Mouse (Mus musculus) kidney, adult 2 months (tissue): ENCODE data around the gene Hnrnpr. TPM values are rescaled to one million over a fixed set of nuclear protein-coding genes. Genes with fewer than 3 reads are reported as not detected.

Experiments used
- DNase-seq: peaks from one replicate; pipeline ENCODE4 v3.0.0; 2021
- H3K27ac ChIP-seq: fragments of 200-500 bp; 2 replicates; pipeline ENCODE4 v1.5.1; 2012; ENCODE audit warnings: low read depth, low read length, control low read depth, inconsistent platforms; ENCODE audit not compliant: insufficient read depth
- H3K27me3 ChIP-seq: fragments of 200-500 bp; replicated peaks from 2 replicates; pipeline ENCODE4 v1.6.1; 2012; ENCODE audit warnings: mild to moderate bottlenecking, moderate library complexity, low read length, inconsistent platforms; ENCODE audit not compliant: control insufficient read depth, insufficient read depth
- H3K36me3 ChIP-seq: fragments of 200-500 bp; 2 replicates; pipeline ENCODE4 v1.6.1; 2012; ENCODE audit warnings: mild to moderate bottlenecking, moderate library complexity, low read length, inconsistent platforms; ENCODE audit not compliant: control insufficient read depth, insufficient read depth
- H3K4me1 ChIP-seq: fragments of 200-500 bp; 2 replicates; pipeline ENCODE4 v1.6.1; 2011; ENCODE audit warnings: low read length; ENCODE audit not compliant: control insufficient read depth, insufficient read depth
- H3K4me3 ChIP-seq: fragments of 200-500 bp; 2 replicates; pipeline ENCODE4 v1.5.1; 2011; ENCODE audit warnings: mild to moderate bottlenecking, low read depth, low read length, control low read depth; ENCODE audit not compliant: insufficient read depth
- CTCF ChIP-seq: fragments of 200-500 bp; conservative IDR thresholded peaks from 2 replicates; pipeline ENCODE4 v1.5.1; 2011; ENCODE audit warnings: low read depth, mild to moderate bottlenecking, control low read depth, low read length, moderate library complexity, mixed read lengths; ENCODE audit not compliant: insufficient read depth, insufficient read length
- POLR2A ChIP-seq: fragments of 200-500 bp; IDR thresholded peaks from one replicate; pipeline ENCODE4 v1.6.1; 2011; ENCODE audit warnings: low read depth, low read length, control low read depth
- WGBS: fragments of 180-500 bp; shearing (Covaris S2); methylation state at CpG from one replicate; pipeline ENCODE4 v1.1.7; 2018; 5-methylcytosine and 5-hydroxymethylcytosine counted together
- polyA plus RNA-seq: library from polyadenylated mRNA; depleted of rRNA; stranded (reverse); fragments of >200 nt; gene quantifications from 2 replicates; pipeline ENCODE4 v1.2.3, GENCODE M21; 2012

Gene Hnrnpr
- polyA plus RNA-seq, 1 experiment: 14.0 TPM

DNA sequence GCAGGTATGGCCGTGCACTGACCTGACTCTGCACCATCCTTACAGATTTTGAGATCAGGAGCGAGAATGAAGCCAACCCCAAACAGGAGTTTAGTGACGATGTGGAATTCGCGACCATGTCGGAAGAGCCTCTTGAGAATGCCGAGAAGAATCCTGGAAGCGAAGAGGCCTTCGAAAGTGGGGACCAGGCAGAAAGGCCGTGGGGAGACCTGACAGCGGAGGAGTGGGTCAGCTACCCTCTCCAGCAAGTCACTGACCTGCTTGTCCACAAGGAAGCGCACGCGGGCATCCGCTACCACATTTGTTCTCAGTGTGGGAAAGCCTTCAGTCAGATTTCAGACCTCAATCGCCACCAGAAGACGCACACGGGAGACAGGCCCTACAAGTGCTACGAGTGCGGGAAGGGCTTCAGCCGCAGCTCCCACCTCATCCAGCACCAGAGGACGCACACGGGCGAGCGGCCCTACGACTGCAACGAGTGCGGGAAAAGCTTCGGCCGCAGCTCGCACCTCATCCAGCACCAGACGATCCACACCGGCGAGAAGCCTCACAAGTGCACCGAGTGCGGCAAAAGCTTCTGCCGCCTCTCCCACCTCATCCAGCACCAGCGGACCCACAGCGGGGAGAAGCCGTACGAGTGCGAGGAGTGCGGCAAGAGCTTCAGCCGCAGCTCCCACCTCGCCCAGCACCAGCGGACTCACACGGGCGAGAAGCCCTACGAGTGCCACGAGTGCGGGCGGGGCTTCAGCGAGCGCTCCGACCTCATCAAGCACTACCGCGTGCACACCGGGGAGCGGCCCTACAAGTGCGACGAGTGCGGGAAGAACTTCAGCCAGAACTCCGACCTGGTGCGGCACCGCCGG, 20.6 kb upstream of the Hnrnpr start:
- TF ChIP-seq POLR2A: no peak
- TF ChIP-seq CTCF: no peak
- Histone ChIP-seq H3K4me3 (no peak overlapping the region), H3K36me3 (peaks cover 13% of the 10 kb centered on the region), H3K4me1 (peaks cover under 1% of the 10 kb centered on the region; the same call in 1 of the 2 replicates), H3K27me3 (no peaks in the 10 kb centered on the region), H3K27ac (no peak overlapping the region)
- 81% methylated on average over 66 of the region's 66 CpGs for WGBS
- no peak for DNase-seq

DNA sequence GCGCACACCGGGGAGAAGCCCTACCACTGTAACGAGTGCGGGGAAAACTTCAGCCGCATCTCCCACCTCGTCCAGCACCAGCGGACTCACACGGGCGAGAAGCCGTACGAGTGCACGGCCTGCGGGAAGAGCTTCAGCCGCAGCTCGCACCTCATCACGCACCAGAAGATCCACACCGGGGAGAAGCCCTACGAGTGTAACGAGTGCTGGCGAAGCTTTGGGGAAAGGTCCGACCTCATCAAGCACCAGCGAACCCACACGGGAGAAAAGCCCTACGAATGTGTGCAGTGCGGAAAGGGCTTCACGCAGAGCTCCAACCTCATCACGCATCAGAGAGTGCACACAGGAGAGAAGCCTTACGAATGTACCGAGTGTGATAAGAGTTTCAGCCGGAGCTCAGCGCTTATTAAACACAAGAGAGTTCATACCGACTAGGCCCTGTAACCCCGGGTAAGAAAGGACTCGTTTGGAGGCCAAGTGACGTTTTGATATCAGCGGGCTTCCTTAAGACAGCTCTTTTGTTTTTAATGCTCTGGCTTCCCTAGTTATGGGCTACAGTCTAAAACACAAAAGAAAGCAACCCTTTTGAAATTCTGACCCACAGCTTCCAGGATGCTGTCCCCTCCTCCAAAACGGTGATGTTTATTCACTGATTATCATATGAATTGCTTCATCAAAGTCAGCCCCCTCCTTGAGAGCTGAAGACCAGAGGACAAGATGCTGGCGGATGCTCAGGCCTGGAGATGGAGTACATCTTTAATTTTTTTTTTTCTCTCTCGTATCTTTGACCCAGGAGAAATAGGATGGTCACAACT, 19.8 kb upstream of the Hnrnpr start:
- Histone ChIP-seq H3K27ac (no peak overlapping the region), H3K4me3 (no peak overlapping the region), H3K27me3 (no peaks in the 10 kb centered on the region), H3K36me3 (peaks cover 13% of the 10 kb centered on the region), H3K4me1 (peaks cover 4% of the 10 kb centered on the region; the same call in 1 of the 2 replicates)
- 81% methylated on average over 39 of the region's 39 CpGs for WGBS
- TF ChIP-seq POLR2A: no peak
- no peak for TF ChIP-seq CTCF
- no peak for DNase-seq

DNA sequence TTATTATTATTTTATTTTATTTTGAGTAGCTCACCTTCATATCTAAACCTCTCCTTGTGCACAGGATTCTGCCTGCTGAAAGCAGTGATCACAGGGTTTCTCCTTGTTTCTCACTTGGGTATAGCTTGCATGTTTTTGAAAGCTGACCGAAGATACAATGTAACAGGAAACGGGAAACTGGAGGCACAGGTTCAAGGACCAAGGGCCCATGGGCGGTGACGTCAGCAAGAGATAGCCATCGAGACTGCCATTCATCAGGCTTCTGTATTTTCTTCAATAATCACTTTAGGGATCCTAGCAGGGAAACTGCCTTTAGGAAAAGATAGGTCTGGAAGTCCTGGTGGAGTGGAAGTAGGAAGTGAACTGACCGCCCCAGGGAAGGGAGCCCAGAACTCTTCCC, 19.1 kb upstream of the Hnrnpr start:
- no peak overlapping the region for H3K27ac ChIP-seq
- H3K4me1 ChIP-seq: peaks cover 4% of the 10 kb centered on the region; the same call in 1 of the 2 replicates
- H3K27me3 ChIP-seq: no peaks in the 10 kb centered on the region
- no peak overlapping the region for H3K4me3 ChIP-seq
- 90% methylated on average over 6 of the region's 6 CpGs for WGBS
- DNase-seq: no peak
- TF ChIP-seq CTCF (no peak), POLR2A (no peak)
- peaks cover 13% of the 10 kb centered on the region for H3K36me3 ChIP-seq

DNA sequence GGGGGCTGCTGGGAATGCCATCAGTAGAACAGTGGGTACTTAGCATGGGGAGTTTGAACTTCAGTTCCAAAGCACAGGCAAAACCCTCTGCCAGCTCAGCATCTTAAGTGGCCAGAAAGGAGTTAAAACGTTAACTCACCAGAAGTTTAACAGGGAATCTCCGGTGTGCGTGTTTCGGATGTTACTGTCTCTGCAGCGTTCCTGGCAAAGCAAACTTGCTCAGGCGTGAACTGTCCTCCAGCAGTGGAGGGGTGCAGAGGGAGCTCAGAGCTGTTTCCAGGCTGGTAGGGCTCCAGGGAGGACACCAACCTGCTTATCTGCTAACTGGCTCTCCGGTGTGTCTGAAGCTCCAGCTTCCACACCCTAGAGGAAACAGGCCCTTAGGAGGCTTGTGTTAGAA, 14.8 kb upstream of the Hnrnpr start:
- Histone ChIP-seq H3K36me3 (peaks cover 7% of the 10 kb centered on the region), H3K4me3 (no peak overlapping the region), H3K27ac (0 out of 2 replicates have a peak overlapping the region, but pooled peaks have one; percentile 24), H3K4me1 (peaks cover 4% of the 10 kb centered on the region; the same call in 1 of the 2 replicates), H3K27me3 (no peaks in the 10 kb centered on the region)
- DNase-seq: peak; percentile 88
- TF ChIP-seq CTCF: no peak
- TF ChIP-seq POLR2A: no peak
- 46% methylated on average over 7 of the region's 7 CpGs for WGBS

DNA sequence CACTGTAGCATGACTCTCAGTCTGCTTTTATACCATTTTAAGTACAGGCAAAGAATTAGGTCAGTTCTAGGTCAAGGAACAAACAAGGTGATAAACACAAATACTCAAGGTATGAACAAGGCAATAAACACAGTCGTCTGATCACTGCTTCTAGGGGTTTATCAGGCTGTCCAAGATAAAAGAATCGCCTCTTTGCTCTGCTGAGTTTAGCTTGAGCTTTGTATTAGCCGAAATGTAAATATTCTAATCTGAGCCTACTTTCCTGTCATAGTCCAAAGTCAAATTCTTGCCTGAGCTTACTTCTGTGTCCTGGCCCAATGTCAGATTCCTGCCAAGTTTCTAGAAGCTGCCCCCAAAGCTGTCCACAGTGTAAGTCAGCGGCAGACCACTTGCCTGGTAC, 8.3 kb upstream of the Hnrnpr start:
- WGBS: 46% methylated on average over 4 of the region's 4 CpGs
- Histone ChIP-seq H3K4me3 (no peak overlapping the region), H3K27me3 (no peaks in the 10 kb centered on the region), H3K27ac (no peak overlapping the region), H3K4me1 (no peaks in the 10 kb centered on the region), H3K36me3 (no peaks in the 10 kb centered on the region)
- TF ChIP-seq CTCF (no peak), POLR2A (no peak)
- peak; percentile 15 for DNase-seq

DNA sequence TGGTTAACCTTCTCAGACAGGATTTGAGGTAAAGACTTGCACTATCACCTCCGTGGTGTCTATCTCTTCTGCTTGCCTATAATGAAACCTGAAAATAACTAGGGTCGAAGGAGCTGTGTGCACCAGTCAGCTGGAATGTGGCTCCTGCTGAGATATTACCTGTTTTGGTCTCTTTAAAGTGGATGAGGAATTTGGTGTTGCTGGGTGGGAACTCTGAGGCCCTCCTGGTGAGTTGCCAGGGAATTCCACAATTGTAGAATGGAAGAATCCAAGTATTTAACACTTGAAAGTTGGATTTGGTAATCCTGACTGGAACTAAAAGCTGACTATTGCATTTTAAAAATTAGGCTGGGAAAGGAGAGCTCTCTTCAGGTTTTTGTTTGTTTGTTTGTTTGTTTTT, 6.6 kb upstream of the Hnrnpr start:
- Histone ChIP-seq H3K36me3 (no peaks in the 10 kb centered on the region), H3K27me3 (no peaks in the 10 kb centered on the region), H3K27ac (peak overlapping the region; percentile 59; the same call in 1 of the 2 replicates), H3K4me3 (no peak overlapping the region), H3K4me1 (no peaks in the 10 kb centered on the region)
- TF ChIP-seq CTCF: no peak
- TF ChIP-seq POLR2A: no peak
- 24% methylated on average over 2 of the region's 2 CpGs for WGBS
- peak; percentile 63 for DNase-seq

DNA sequence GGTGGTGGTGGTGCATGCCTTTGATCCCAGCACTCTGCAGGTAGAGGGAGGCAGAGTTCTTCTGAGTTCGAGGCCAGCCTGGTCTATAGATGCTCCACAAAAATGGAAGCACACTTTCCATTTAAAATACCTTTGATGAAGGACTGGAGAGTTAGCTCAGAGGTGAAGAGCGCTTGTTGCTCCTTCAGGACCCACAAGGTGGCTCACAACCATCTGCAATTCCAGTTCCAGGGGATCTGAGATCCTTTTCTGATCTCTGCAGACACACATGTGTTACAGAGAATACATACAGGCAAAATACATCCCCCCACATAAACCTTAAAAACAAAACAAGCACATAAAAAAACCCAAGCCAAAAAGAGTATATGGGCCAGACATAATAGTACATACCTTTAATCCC, 2.4 kb upstream of the Hnrnpr start:
- Histone ChIP-seq H3K36me3 (no peaks in the 10 kb centered on the region), H3K27ac (no peak overlapping the region), H3K4me1 (peaks cover 5% of the 10 kb centered on the region; the same call in 1 of the 2 replicates), H3K27me3 (no peaks in the 10 kb centered on the region), H3K4me3 (no peak overlapping the region)
- no peak for DNase-seq
- no peak for TF ChIP-seq CTCF
- no peak for TF ChIP-seq POLR2A
- 73% methylated on average over 2 of the region's 2 CpGs for WGBS
